Mouse (Mus musculus): ENCODE results near the gene Fstl5. TPM values are rescaled to one million over a fixed set of nuclear protein-coding genes. Genes with fewer than 3 reads are reported as not detected.

Fstl5 gene
- polyA plus RNA-seq, 1 experiment, result 0.15 TPM

DNA sequence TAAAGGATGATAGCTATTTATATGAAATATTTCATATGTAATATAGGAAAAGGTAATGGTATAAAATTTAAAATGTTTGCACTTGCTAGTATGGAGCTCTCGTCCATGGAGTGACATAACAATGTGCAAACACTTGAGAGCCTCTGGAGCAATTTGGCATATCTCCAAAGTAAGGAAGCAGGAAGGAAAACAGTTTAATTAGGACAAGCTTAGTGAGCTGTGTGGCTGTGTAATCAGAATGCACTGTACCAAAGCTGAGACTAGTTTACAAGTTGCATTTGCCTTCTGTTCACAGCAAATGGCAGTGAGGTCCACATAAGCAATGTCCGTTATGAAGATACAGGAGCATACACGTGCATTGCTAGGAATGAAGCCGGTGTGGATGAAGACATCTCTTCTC is 519.1 kb downstream of the Fstl5 start:
- Histone ChIP-seq H3K27ac (ENCODE audit: control insufficient read depth, insufficient read depth, low read length) (no peak overlapping the region), H3K27me3 (ENCODE audit: control insufficient read depth, insufficient read depth, low read length) (no peaks in the 10 kb centered on the region), H3K4me3 (ENCODE audit: control insufficient read depth, insufficient read depth, low read length) (no peak overlapping the region), H3K4me1 (replicated peaks; ENCODE audit: control insufficient read depth, insufficient read depth, low read length) (no peaks in the 10 kb centered on the region), H3K36me3 (ENCODE audit: control insufficient read depth, insufficient read depth, low read length) (no peaks in the 10 kb centered on the region)
- no peak for DNase-seq
- 75% methylated on average over 4 of the region's 4 CpGs for WGBS
- TF ChIP-seq POLR2A (IDR thresholded peaks at IDR 0.05; ENCODE audit: control insufficient read depth, extremely low read depth, insufficient read depth, low read length, poor library complexity) (no peak), CTCF (IDR thresholded peaks at IDR 0.05; ENCODE audit: borderline replicate concordance, control insufficient read depth, extremely low read depth, insufficient read depth, low read length, poor library complexity) (no peak)

DNA sequence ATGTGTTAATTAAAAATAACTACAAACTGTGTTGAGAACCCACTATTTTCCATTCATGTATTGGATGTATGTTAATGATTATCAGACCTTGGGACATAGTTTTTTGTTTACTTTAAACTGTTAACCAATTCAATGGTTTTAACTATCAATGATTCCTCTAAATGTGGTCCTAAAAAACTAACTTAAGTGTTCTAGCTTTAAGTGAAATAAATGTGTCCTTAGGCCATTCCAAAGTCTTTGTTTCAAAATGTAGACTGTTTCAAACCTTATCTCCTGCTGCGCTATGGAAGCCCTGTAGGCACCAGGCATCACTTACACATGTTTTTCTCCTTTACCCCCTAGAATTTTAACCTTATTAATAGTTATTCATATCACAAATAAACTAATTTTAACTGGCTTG is 546.0 kb downstream of the Fstl5 start:
- no peak overlapping the region for H3K4me3 ChIP-seq (ENCODE audit: control insufficient read depth, insufficient read depth, low read length)
- no peak overlapping the region for H3K27ac ChIP-seq (ENCODE audit: control insufficient read depth, insufficient read depth, low read length)
- TF ChIP-seq CTCF (IDR thresholded peaks at IDR 0.05; ENCODE audit: borderline replicate concordance, control insufficient read depth, extremely low read depth, insufficient read depth, low read length, poor library complexity) (no peak), POLR2A (IDR thresholded peaks at IDR 0.05; ENCODE audit: control insufficient read depth, extremely low read depth, insufficient read depth, low read length, poor library complexity) (no peak)
- WGBS, result 100% methylated on average over 1 of the region's 1 CpGs
- H3K4me1 ChIP-seq (replicated peaks; ENCODE audit: control insufficient read depth, insufficient read depth, low read length), result no peaks in the 10 kb centered on the region
- no peaks in the 10 kb centered on the region for H3K36me3 ChIP-seq (ENCODE audit: control insufficient read depth, insufficient read depth, low read length)
- DNase-seq, result no peak
- H3K27me3 ChIP-seq (ENCODE audit: control insufficient read depth, insufficient read depth, low read length), result no peaks in the 10 kb centered on the region

DNA sequence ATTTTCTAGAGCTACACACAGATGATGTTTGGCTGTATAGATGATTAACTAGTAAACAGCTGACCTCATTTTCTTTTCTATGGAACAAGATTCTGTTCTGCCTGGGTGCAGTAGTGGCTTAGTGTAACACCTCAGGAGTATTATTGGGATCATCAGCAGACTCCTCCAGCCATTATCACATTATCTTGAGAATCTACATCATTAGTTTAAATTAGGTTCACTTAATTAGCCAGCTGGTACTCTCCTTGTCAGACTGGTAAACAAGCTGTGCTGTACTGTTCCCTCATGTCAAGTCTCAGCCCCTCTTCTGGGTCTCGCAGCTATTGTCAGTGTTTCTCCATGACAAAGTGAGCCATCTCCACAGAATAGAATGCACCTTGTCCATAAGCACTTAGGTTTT is 580.2 kb downstream of the Fstl5 start:
- TF ChIP-seq POLR2A (IDR thresholded peaks at IDR 0.05; ENCODE audit: control insufficient read depth, extremely low read depth, insufficient read depth, low read length, poor library complexity), result no peak
- TF ChIP-seq CTCF (IDR thresholded peaks at IDR 0.05; ENCODE audit: borderline replicate concordance, control insufficient read depth, extremely low read depth, insufficient read depth, low read length, poor library complexity), result no peak
- Histone ChIP-seq H3K4me3 (ENCODE audit: control insufficient read depth, insufficient read depth, low read length) (no peak overlapping the region), H3K27ac (ENCODE audit: control insufficient read depth, insufficient read depth, low read length) (no peak overlapping the region), H3K4me1 (replicated peaks; ENCODE audit: control insufficient read depth, insufficient read depth, low read length) (no peaks in the 10 kb centered on the region), H3K36me3 (ENCODE audit: control insufficient read depth, insufficient read depth, low read length) (no peaks in the 10 kb centered on the region), H3K27me3 (ENCODE audit: control insufficient read depth, insufficient read depth, low read length) (no peaks in the 10 kb centered on the region)
- DNase-seq, result no peak
- 94% methylated on average over 1 of the region's 1 CpGs for WGBS

DNA sequence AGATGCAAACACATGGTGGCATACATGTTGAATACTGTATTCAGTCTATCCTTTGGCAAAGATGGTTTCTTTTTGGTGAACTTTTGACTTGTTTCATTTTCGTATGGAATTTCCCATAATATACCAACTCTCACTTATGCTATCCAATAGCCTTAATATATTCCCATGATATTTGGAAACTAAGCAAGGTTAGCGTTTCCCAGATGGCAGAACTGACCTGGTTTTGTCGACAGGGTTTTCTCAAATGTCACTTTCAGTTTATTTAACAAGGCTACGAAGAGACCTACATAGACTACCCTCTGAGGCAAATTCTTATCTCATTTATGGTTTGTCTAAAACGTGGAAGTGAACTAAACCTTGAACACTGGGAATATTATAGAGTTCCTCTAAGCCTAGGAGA is 596.8 kb downstream of the Fstl5 start:
- Histone ChIP-seq H3K27me3 (ENCODE audit: control insufficient read depth, insufficient read depth, low read length) (no peaks in the 10 kb centered on the region), H3K27ac (ENCODE audit: control insufficient read depth, insufficient read depth, low read length) (no peak overlapping the region), H3K4me1 (replicated peaks; ENCODE audit: control insufficient read depth, insufficient read depth, low read length) (no peaks in the 10 kb centered on the region), H3K4me3 (ENCODE audit: control insufficient read depth, insufficient read depth, low read length) (no peak overlapping the region), H3K36me3 (ENCODE audit: control insufficient read depth, insufficient read depth, low read length) (no peaks in the 10 kb centered on the region)
- TF ChIP-seq POLR2A (IDR thresholded peaks at IDR 0.05; ENCODE audit: control insufficient read depth, extremely low read depth, insufficient read depth, low read length, poor library complexity), result no peak
- no peak for TF ChIP-seq CTCF (IDR thresholded peaks at IDR 0.05; ENCODE audit: borderline replicate concordance, control insufficient read depth, extremely low read depth, insufficient read depth, low read length, poor library complexity)
- DNase-seq, result no peak
- 73% methylated on average over 5 of the region's 5 CpGs for WGBS

DNA sequence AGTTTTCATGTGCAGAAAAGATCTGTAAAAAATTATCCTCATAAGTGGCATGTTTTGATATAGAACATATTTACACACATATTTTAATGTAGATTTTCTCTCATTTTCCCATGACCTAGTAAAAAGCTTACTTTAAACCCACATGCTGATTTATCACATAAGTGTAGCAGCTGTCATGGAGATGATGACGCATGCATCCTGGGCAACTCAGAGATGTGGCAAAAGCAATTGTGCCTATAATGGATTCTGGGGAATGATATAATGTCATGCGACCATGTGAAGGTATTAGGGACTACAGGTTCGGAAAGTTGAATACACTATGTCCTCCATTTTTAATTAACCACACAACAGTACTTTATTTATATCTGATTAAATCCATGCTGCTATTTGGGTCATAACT is 601.9 kb downstream of the Fstl5 start:
- DNase-seq, result no peak
- 94% methylated on average over 3 of the region's 3 CpGs for WGBS
- Histone ChIP-seq H3K4me1 (replicated peaks; ENCODE audit: control insufficient read depth, insufficient read depth, low read length) (no peaks in the 10 kb centered on the region), H3K27ac (ENCODE audit: control insufficient read depth, insufficient read depth, low read length) (no peak overlapping the region), H3K36me3 (ENCODE audit: control insufficient read depth, insufficient read depth, low read length) (no peaks in the 10 kb centered on the region), H3K4me3 (ENCODE audit: control insufficient read depth, insufficient read depth, low read length) (no peak overlapping the region), H3K27me3 (ENCODE audit: control insufficient read depth, insufficient read depth, low read length) (no peaks in the 10 kb centered on the region)
- TF ChIP-seq CTCF (IDR thresholded peaks at IDR 0.05; ENCODE audit: borderline replicate concordance, control insufficient read depth, extremely low read depth, insufficient read depth, low read length, poor library complexity) (no peak), POLR2A (IDR thresholded peaks at IDR 0.05; ENCODE audit: control insufficient read depth, extremely low read depth, insufficient read depth, low read length, poor library complexity) (no peak)

DNA sequence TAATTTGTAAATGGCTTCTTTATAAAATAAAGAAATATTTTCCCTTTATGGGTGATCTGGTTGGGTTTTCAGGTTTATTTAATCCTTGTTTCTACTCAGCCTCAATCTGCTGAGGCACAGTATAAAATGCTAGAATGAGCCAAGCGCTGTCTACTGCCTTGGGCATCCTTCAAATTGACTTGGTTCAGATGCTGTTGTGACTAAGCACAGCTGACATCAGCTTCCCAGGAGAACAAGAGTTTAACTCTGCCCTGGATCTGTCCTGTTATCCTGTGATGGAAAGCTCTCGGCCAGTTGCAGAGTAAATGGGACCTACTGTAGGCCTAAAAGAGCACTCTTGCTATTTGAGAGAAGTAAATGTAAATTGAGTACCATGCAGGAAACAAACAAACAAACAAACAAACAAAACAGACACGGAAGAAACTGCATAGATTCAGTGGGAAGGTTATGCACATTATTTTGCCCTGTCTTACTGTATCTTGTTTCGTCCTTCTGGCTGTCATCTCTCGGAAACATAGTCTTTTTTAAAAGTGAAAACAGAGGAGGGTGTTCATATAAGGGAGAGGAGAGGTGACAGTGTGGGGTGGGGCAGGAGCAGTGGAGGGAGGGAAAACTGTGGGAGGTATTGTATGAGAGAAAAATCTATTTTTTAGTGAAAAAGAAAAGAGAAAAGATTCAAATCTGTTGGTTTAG is 605.9 kb downstream of the Fstl5 start:
- Histone ChIP-seq H3K4me1 (replicated peaks; ENCODE audit: control insufficient read depth, insufficient read depth, low read length) (no peaks in the 10 kb centered on the region), H3K27me3 (ENCODE audit: control insufficient read depth, insufficient read depth, low read length) (no peaks in the 10 kb centered on the region), H3K36me3 (ENCODE audit: control insufficient read depth, insufficient read depth, low read length) (no peaks in the 10 kb centered on the region), H3K27ac (ENCODE audit: control insufficient read depth, insufficient read depth, low read length) (no peak overlapping the region), H3K4me3 (ENCODE audit: control insufficient read depth, insufficient read depth, low read length) (no peak overlapping the region)
- no peak for DNase-seq
- WGBS, result 84% methylated on average over 5 of the region's 5 CpGs
- TF ChIP-seq POLR2A (IDR thresholded peaks at IDR 0.05; ENCODE audit: control insufficient read depth, extremely low read depth, insufficient read depth, low read length, poor library complexity) (no peak), CTCF (IDR thresholded peaks at IDR 0.05; ENCODE audit: borderline replicate concordance, control insufficient read depth, extremely low read depth, insufficient read depth, low read length, poor library complexity) (no peak)

DNA sequence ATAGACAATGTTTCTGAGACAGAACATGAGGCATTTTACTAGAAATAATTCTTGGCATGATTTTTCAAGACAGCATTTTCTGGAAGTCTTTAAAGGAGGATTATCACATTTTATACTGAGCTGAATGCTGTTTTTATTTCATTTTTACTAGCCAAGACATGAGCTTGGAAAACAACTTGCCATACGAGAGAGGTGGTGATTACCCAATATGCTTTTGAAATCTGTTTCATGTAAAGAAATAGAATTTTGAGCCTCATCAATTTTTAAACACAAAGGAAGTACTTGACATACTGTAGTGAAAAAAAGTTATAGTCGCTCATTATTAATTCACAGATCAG is 606.4 kb downstream of the Fstl5 start:
- TF ChIP-seq POLR2A (IDR thresholded peaks at IDR 0.05; ENCODE audit: control insufficient read depth, extremely low read depth, insufficient read depth, low read length, poor library complexity), result no peak
- no peak for TF ChIP-seq CTCF (IDR thresholded peaks at IDR 0.05; ENCODE audit: borderline replicate concordance, control insufficient read depth, extremely low read depth, insufficient read depth, low read length, poor library complexity)
- 94% methylated on average over 2 of the region's 2 CpGs for WGBS
- no peak overlapping the region for H3K27ac ChIP-seq (ENCODE audit: control insufficient read depth, insufficient read depth, low read length)
- no peak for DNase-seq
- H3K27me3 ChIP-seq (ENCODE audit: control insufficient read depth, insufficient read depth, low read length), result no peaks in the 10 kb centered on the region
- no peak overlapping the region for H3K4me3 ChIP-seq (ENCODE audit: control insufficient read depth, insufficient read depth, low read length)
- H3K4me1 ChIP-seq (replicated peaks; ENCODE audit: control insufficient read depth, insufficient read depth, low read length), result no peaks in the 10 kb centered on the region
- no peaks in the 10 kb centered on the region for H3K36me3 ChIP-seq (ENCODE audit: control insufficient read depth, insufficient read depth, low read length)
